Mouse (Mus musculus): ENCODE measurements around the gene Scml4.

The Scml4 gene

GRCm38 (mm10) chr10:42860159-42860911 lies at the start of gene Scml4:
Gene Scml4, plus strand, starts transcription at chr10:42860370.
- DNase-seq (ENCODE audit: extremely low read depth, low read depth, low spot score) = no peak

- DNase-seq (ENCODE audit: extremely low read depth, low read depth, low spot score) = no peak
These were observed 34.2 kb upstream of the Scml4 start for GRCm38 (mm10) chr10:42825923-42826322.

DNA sequence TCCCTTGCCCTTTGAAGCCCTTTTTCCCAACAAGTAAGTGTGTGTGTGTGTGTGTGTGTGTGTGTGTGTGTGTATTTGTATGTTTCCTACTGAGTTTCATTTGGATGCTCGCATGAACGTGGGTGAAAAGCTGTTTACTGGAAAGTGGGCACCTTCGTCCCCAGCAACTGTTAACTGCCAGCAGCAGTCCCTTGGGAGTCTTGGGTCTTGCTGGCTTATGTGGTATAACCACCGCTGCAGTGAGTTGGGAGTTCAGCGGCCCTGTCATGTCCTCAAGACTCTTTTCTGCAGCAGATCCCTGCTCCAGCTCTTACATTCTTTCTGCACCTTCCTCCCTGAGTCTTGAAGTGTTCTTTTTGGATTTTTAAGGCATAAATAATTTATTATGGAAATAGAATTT lies 33.0 kb upstream of the Scml4 start:
- no peak for DNase-seq (ENCODE audit: extremely low read depth, low read depth, low spot score)

DNA sequence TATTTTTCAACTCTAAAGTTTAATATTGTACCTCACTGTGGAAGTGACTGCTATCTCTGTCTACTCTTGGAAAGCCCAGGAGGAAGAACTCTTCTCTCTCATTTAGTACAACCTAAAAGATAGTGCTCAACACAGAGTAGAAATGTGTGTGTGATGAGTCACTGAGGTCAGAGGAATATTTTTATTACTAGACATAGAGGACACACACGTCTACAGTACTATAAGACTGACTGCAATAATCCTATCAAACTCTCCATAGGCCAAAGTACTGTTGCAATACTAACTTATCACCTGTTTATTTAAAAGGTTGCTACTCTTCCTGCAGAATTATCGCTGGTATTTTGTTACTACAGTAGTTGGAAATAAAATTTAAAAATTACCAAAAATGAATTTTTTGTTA lies 30.2 kb upstream of the Scml4 start:
- DNase-seq (ENCODE audit: extremely low read depth, low read depth, low spot score) = no peak

- no peak for DNase-seq (ENCODE audit: extremely low read depth, low read depth, low spot score)
These were observed 29.8 kb upstream of the Scml4 start for GRCm38 (mm10) chr10:42830409-42830808.

- no peak for DNase-seq (ENCODE audit: extremely low read depth, low read depth, low spot score)
These were observed 27.5 kb upstream of the Scml4 start for GRCm38 (mm10) chr10:42832677-42833076.

GRCm38 (mm10) chr10:42833871-42834727 lies 26.1 kb upstream of the Scml4 start:
- no peak for DNase-seq (ENCODE audit: extremely low read depth, low read depth, low spot score)

- no peak for DNase-seq (ENCODE audit: extremely low read depth, low read depth, low spot score)
These were observed 22.1 kb upstream of the Scml4 start for GRCm38 (mm10) chr10:42838106-42838505.

GRCm38 (mm10) chr10:42838736-42839135 lies 21.4 kb upstream of the Scml4 start:
- DNase-seq (ENCODE audit: extremely low read depth, low read depth, low spot score) = no peak

GRCm38 (mm10) chr10:42840036-42840435 lies 20.1 kb upstream of the Scml4 start:
- DNase-seq (ENCODE audit: extremely low read depth, low read depth, low spot score) = no peak

- no peak for DNase-seq (ENCODE audit: extremely low read depth, low read depth, low spot score)
These were observed 18.5 kb upstream of the Scml4 start for GRCm38 (mm10) chr10:42841531-42842195.

DNA sequence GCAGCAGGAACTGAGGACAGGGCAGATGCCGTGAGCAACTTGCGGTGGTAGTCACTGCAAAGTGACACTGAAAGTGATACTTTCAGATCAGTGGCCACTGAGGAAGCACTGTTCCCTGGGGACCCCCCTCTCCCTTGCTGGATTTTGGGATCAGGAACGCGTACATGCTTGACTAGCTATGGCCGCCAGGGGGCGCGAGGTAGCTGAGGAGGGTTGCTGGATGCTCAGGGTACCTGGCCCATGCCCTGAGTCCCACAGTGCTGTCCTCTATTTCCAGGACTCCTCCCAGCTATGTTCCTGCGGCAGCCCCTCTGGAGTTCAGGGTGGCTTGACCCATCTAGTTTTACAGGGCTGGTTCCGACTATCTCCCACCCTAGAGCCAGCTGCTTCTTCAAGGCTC lies 17.8 kb upstream of the Scml4 start:
- no peak for DNase-seq (ENCODE audit: extremely low read depth, low read depth, low spot score)

DNA sequence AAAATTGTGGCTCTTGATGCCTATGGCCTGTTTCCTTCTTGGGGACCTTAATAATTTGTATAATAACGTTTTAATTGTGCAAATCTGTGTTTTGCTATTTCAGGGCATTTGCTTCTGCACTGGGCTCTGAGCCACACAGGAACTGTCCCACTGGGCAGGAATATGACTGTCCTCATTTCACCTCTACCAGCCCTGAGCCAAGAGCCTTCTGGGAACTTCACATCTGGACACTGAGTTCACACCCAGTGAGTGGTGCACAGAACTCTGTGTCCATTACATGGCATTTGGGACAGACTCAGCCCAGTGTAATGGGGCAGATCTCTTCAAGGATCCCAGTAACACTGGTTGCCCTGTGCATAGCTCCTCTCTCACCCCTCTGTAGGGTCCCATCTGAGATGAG lies 16.8 kb upstream of the Scml4 start:
- no peak for DNase-seq (ENCODE audit: extremely low read depth, low read depth, low spot score)

- no peak for DNase-seq (ENCODE audit: extremely low read depth, low read depth, low spot score)
These were observed 14.7 kb upstream of the Scml4 start for GRCm38 (mm10) chr10:42845480-42845879.

- DNase-seq (ENCODE audit: extremely low read depth, low read depth, low spot score) = no peak
These were observed 11.7 kb upstream of the Scml4 start for GRCm38 (mm10) chr10:42848179-42849080.

DNA sequence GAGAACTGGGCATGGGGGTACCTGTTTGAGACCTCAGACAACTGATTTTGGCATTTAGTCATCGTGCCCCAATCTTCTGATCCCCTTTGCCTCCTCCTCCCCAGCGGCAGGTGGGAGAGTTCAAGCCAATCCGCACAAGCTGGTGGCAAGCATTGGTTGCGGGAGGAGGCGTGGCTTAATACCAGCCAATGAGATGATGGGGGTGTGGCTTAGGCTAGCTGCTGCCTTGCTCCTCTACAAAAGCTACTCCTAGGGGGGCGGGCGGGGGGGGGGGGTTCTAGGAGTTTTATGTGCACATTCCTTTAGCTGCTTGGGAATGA lies 11.1 kb upstream of the Scml4 start:
- DNase-seq (ENCODE audit: extremely low read depth, low read depth, low spot score) = no peak

DNA sequence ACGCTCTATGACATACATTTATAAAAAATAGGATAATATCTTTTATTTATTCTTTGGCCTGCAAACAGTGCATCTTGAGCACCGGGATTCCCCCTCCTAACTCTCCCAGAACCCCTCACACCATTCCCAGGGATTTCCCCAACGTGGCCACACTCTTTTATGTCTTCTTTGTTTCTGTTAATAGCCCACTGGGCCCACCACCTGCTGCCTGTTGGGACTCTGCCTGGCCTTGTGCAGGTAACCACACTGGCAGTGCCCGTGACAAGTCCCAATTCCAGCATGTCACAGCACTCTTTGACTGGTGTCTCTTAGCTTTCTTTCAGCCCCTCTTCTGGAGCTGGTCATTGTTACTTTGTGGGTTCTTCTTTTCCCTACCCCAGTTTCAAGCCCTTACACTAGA lies 5.3 kb upstream of the Scml4 start:
- no peak for DNase-seq (ENCODE audit: extremely low read depth, low read depth, low spot score)

GRCm38 (mm10) chr10:42855250-42855649 lies 4.9 kb upstream of the Scml4 start:
- no peak for DNase-seq (ENCODE audit: extremely low read depth, low read depth, low spot score)

- no peak for DNase-seq (ENCODE audit: extremely low read depth, low read depth, low spot score)
These were observed 3.6 kb upstream of the Scml4 start for GRCm38 (mm10) chr10:42856574-42856973.

GRCm38 (mm10) chr10:42857021-42857420 lies 3.1 kb upstream of the Scml4 start:
- no peak for DNase-seq (ENCODE audit: extremely low read depth, low read depth, low spot score)

- no peak for DNase-seq (ENCODE audit: extremely low read depth, low read depth, low spot score)
These were observed 400 bp upstream of the Scml4 start for GRCm38 (mm10) chr10:42859781-42860158.
